Mouse (Mus musculus): Measurements from ENCODE around the gene Sh2b3.

Gene Sh2b3

DNA sequence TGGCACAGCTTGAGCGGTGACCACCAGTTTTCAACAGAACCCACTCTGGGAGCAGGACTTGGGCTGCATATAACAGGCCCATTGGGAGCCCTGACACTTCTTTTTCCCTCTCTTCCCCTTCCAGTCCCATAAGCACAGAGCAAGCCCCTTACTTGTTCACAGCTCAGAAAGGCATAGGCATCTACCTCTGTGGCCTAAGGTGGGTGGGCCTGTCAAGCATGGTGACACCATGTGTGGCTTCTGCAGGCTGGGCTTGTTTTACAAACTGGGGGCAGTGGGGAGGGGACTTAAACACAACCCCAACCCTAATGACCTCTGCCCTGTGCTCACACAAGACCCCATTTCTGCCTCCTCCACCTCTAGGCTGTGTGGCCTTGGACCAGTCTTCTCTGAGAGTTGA is 13.8 kb downstream of the Sh2b3 start:
- DNase-seq (ENCODE audit: low read depth): no peak

GRCm38 (mm10) chr5:121822786-121823505 is 14.5 kb downstream of the Sh2b3 start:
- no peak for DNase-seq (ENCODE audit: low read depth)

GRCm38 (mm10) chr5:121821552-121821951 is 15.9 kb downstream of the Sh2b3 start:
- DNase-seq (ENCODE audit: low read depth): no peak

DNA sequence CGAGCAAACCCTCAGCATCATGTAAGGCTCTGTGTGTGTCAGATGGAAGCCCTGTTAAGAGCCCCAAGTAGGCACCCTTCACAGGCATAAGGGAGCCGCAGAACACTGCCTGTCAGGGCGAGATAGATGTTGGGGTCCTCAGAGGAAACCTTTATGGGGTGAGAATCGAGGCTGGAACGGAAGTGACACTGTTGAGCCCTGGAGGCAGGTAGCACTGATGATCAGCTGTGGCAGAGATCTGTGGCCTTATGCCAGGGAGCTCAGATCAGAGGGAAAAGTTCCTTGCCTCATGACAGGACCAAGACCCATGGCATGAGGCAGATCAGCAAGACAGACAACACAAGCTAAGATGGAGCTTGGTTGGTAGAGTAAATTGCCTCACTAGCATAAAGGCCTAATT is 16.3 kb downstream of the Sh2b3 start:
- no peak for DNase-seq (ENCODE audit: low read depth)

GRCm38 (mm10) chr5:121820657-121821056 is 16.8 kb downstream of the Sh2b3 start:
- no peak for DNase-seq (ENCODE audit: low read depth)

- no peak for DNase-seq (ENCODE audit: low read depth)
Measured at GRCm38 (mm10) chr5:121820161-121820560, 17.3 kb downstream of the Sh2b3 start.

GRCm38 (mm10) chr5:121819559-121819958 is 17.9 kb downstream of the Sh2b3 start:
- no peak for DNase-seq (ENCODE audit: low read depth)

DNA sequence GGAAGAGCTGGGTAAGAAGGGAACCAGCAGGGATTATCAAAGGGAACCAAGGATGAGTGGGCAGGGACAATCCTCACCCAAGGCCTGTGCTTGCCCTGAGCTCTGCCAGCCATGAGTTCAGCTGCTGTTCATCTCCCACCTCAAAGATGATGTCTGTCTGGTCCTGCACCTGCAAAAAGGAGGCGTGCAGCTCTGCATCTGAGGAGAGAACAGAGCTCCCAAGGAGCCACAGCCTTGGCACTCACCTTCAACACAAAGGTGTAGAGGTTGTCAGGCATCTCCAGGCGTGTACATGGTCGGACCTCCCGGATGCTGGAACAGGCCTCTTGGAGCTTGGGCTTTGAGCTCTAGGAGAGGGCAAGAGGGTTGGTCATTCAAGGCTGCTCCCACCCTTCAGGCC is 18.6 kb downstream of the Sh2b3 start:
- no peak for DNase-seq (ENCODE audit: low read depth)

DNA sequence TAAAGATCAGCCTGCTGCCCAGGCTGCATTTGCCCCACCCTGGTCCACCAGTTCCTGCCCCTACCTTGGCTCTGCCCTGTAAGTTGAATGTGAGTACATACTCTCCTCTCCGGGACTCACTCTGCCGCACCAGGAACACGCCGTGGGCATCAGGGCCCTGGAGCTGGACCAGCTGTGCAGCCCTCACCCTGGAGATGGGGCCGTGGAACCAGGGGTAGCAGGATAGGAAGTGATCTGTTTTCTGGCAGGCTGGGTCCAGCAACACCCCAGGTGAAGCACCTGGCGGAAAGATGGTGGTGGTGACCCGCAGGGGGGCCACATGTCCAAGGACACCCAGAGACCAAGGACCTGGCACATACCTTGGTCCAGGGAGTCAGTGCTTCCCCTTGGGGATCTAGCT is 19.0 kb downstream of the Sh2b3 start:
- DNase-seq (ENCODE audit: low read depth): no peak

- DNase-seq (ENCODE audit: low read depth): no peak
Measured at GRCm38 (mm10) chr5:121817551-121817950, 19.9 kb downstream of the Sh2b3 start.

- DNase-seq (ENCODE audit: low read depth): no peak
Measured at GRCm38 (mm10) chr5:121816611-121817010, 20.8 kb downstream of the Sh2b3 start.

- DNase-seq (ENCODE audit: low read depth): no peak
Measured at GRCm38 (mm10) chr5:121815867-121816380, 21.5 kb downstream of the Sh2b3 start.

DNA sequence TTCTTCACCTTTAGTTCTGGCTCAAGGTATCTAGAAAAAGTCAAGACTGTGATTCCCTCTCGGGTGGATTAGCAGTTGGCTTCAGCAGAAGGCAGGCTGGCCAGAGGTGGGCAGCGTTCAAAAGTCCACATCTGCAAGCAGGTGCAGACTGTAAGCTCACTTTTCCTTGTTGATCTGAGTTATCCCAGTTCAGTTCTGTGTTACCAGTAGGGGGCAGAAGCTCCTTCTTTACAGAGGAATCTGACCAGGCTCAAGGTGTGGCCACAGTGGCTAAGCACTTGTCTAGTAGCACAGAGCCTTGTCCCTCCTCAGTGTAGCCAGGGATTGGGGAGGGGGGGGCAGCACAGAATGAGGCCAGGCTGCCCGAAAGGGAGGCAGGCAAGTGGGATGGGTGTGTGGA is 22.4 kb downstream of the Sh2b3 start:
- no peak for DNase-seq (ENCODE audit: low read depth)

DNA sequence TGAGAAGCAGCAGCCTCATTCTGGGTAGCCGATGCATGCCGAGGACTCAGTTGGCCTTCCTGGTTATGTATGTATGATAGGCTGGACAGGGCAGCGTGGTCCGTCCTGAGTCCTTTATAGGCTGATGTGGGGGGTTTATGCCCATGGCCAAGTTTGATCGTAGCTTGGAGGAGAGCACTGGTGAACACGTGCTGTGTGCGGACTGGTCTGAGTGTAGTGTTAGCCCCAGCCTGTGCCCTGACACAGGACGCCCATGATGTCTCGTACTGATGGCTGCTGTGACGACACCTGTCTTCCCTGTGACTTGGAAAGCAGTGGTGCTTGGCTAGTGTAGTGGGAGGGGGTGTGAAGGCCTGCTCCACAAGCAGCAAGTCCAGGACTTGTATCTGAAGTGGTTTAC is 23.7 kb downstream of the Sh2b3 start:
- DNase-seq (ENCODE audit: low read depth): no peak

- no peak for DNase-seq (ENCODE audit: low read depth)
Measured at GRCm38 (mm10) chr5:121812526-121813243, 24.8 kb downstream of the Sh2b3 start.

GRCm38 (mm10) chr5:121811485-121811931 is 25.9 kb downstream of the Sh2b3 start:
- DNase-seq (ENCODE audit: low read depth): no peak

DNA sequence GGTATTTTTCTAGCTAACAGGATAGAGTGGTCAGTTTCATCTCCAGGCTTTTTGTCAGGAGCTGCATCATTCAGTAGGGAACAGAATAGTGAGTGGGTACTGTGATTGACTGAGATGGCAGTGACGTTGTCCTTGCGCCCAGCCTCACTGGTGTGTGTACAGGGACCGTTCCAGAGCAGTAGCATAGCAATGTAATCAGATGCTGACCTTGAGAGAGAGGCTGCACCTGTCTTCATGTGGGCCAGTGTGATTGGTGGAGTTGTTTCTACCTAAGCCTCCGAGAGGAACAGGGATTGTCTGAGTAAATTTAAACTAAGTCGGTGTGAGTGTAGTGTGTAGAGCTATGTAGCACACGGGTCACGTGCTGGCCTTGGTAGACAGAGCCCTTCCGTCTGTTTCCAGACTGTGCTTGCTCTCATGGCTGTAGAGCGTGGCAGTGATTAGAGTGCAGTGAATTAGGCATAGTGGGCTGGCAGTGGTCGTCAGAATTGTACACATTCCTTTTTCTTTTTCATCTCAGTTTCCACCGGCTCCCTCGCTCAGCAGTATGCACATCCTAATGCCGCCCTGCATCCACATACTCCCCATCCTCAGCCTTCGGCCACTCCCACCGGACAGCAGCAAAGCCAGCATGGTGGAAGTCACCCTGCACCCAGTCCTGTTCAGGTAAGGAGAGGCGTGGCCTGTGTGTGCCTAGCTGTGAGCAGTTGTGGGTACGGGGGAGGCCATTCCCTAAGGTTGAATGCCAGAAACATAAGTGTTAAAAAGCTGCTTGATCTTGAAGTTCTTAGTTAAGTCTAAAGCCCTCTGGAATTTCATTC is 26.9 kb downstream of the Sh2b3 start:
- DNase-seq (ENCODE audit: low read depth): no peak

GRCm38 (mm10) chr5:121809667-121810224 is 27.7 kb downstream of the Sh2b3 start:
- DNase-seq (ENCODE audit: low read depth): no peak

DNA sequence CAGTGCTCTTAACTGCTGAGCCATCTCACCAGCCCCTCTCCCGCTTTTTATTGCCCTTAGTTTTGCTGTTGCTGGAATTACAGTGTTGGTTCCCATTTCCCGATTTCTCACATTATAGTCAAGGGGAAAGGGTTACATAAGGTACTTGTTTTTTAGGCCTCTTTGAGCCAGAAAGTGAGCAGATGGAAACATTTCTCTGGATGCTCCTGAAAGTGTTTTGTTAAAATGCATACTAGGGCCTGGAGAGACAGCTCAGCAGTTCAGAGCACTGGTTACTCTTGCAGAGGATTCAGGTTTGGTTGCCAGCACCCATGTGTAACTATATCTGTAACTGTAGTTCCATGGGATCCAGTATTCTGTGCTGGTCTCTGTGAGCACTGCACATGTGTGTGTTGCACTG is 29.2 kb downstream of the Sh2b3 start:
- no peak for DNase-seq (ENCODE audit: low read depth)

GRCm38 (mm10) chr5:121807186-121807585 is 30.3 kb downstream of the Sh2b3 start:
- DNase-seq (ENCODE audit: low read depth): no peak

- no peak for DNase-seq (ENCODE audit: low read depth)
Measured at GRCm38 (mm10) chr5:121798447-121798846, 39.0 kb downstream of the Sh2b3 start.

- no peak for DNase-seq (ENCODE audit: low read depth)
Measured at GRCm38 (mm10) chr5:121795800-121796199, 41.6 kb downstream of the Sh2b3 start.

All from c-Kit-positive CD71-negative TER-119-negative erythroid progenitor cells, embryonic 14.5 days (primary cell).